Mouse (Mus musculus) frontal cortex, postnatal 14 days (tissue): ENCODE measurements around the gene Ccdc180.

ENCODE experiments used
- DNase-seq, 2 experiments: peaks; one replicate each; pipeline ENCODE4 v3.0.0; 2022; ENCODE audit warnings: low spot score in 2 of 2

Ccdc180 gene

DNA sequence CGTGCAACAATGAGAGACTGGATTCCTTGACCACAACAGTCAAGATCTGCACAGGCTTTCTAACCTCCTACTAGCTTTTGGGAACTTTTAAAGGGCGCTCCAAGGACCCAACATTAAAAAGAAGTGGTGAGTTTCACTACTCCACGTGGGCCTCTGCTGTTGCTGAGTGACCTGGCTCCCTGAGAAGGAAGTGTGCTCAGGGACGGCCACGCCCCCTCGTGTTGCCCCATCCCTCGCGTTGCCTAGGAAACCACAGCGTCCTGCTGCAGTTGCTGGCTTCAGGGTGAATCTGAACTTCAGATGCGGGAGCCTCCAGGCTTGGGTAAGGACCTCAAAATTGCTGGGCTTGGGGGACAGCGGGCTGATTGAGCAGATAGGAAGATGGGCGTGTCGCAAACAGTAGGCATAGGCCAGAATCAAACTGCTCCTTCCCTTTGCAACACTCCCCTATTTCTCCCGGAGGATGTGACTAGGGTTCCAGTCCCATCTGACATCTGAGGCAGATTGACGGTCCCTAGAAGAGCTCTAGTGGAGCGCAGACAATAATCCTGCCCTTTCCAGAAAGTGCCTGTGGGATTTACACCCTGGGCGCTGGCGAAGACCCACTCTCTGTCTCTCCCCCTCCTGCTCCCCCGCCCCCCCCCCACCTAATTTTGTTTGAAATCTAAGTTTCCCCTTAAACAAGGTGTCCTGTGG, at the start of gene Ccdc180:
Gene Ccdc180 (plus strand): TSS at position 238 of the 696 bp plus-strand sequence.
- DNase-seq, result peak; percentile 19 to 22

DNA sequence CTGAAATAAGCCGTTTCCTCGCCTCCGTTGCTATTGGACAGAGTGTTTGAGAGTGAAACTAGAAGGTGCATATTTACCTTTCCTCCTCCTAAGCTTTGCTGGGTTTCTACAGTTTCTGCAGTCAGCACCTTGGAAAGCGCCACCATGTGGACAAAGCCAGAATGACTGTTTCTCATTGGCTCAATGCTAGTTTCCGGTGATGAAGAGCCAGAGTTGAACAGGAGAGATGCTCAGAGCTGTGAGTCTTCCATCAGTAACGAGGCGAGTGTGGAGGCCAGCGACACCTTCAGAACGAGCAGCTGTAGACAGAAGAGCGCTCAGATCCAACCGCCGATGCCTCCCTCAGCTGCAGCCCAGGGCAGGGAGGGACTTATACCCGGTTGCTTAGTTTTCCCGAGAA, 45.7 kb upstream of the Ccdc180 start:
- peak in 1 of 2 experiments; percentile 29 for DNase-seq

DNA sequence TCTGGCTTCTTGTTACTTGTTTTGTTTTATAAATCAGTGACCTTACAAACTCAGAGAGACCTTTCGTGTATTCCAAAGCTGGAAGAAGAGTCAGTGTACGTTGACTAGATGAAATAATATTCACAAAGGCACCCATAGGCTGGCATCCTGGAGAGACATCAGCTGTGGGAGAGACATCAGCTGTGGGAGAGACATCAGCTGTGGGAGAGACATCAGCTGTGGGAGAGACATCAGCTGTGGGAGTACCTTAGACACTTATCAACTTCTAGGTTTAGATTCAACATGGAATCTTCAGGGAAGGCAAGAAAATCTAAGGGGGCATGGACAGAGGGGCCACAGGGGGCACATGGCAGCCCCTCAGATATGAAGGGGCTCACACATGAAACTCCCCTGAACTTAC, 43.8 kb upstream of the Ccdc180 start:
- DNase-seq, result no peak

DNA sequence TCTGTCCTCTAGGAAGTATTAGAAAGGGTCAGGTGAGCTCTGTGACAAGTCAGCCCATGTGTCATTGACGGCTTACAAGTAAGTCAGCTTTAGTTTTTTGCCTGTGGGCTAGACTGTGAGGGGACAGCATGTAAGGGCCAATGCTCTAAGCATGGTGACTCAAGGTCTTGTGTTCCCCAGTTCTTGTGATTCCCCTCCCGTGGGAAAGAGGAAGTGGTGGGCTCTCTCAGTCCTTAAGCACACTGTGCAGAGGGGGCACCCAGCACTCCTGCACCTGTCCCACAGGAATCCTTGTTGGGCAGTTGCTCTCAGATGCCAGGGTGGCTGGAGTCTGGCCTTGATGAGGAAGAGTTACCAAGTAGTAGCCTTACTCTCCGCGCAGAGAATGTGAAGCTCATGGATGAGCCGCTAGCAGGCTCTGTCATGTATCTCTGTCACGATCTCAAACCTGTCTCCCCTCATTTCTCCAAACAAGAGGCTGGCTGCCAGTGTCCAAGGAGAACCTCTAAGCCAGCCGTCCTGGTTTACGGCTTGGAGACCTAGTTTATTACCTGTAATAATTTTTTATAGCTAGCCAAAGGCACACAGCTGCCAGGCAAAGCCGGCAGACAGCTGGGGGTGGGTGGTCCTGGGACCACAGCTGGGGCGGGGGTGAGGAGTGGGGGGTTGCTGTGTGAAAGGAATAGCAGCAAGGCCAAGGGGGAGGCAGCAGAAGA, 41.8 kb upstream of the Ccdc180 start, which contains the start of gene Stra6l:
Gene Stra6l (plus strand): TSS at position 556 of the 716 bp plus-strand sequence.
- no peak for DNase-seq

DNA sequence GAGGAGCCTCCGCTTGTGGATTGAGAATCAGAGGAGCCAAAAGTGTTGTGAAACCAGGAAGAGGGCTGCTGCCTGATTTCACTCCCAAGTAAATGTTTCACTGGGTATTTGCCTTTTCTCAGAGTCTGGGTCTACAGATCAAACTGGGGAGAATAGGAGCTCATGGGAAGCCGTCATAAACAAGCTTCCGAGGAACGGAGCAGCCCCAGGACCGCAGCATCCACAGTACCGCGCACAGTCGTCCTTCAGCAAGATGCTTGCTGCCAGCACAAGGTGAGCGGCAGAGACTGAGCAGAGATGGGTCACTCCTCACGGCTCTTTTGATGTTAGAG, 41.3 kb upstream of the Ccdc180 start:
- no peak for DNase-seq

DNA sequence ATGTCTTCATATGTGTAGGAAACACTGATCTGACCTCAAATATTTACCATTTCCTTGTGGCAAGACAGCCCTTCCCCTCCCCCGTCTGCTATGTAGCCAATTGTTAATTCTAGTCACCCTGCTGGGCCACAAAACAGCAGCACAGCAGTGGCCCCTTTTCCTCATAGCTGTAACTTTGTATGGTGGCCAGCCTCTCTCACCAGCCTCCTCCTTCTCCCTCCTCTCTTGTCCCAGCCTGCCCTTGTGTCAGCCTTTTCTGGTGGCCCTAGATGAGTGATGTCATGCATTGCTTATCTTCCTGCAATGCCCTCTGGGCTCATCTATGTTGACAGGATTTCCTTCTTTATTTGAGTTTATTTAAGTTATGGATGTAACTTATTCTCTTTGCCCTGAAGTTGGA, 40.7 kb upstream of the Ccdc180 start:
- no peak for DNase-seq

DNA sequence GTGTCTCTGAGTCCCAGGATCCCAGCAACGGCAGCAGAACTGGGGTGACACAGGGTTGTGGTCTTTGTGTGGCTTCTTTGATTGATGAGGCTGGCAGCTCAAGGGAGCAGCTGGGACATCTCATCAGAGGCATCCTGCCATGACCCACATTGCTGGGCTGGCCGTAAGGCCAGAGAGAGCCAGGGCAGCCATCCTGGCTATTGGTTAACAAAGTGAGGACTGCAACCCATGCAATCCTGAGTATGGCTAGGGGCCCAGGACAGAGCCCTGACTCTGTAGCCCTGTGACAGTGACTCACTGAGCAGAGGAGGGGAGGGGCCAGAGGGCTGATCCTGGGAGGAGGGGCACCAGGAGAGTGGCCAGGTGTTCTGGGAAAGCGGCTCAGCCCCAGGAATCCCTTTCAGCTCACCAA, 38.5 kb upstream of the Ccdc180 start:
- no peak for DNase-seq

DNA sequence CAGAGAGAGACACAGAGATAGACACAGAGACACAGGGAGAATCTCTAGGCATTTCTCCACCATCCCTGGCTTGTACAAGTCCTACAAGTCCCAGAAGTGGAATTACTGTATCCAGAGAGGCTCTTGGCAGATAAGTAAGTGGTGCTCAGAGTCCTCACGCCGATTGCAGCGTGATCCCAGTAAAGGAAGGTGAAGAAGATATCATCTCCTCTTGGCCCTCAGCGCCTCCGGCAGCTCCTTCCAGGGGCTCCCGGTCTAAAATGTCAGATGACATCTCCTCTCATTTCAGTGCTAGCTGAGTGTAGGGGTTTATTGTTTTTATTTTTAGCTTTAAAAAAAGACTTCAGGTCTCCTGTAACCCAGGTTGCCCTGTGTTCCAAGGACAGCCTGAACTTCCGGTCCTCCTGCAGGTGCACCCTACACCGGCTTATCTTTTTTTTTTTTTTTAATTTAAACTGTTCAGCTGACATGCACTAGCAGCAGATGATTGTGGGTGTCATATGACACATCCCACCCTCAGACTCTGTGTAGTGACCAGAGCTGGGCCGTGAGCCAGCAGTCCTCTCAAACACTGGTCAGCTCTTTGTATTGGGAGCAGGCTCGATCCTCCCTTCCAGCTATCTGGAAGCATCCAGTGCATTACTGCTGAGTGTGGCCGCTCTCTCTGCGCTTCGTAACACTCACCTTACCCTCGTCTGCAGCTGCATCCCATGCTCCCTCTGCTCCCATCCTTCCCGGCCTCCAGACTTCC, 36.4 kb upstream of the Ccdc180 start:
- DNase-seq, result no peak

DNA sequence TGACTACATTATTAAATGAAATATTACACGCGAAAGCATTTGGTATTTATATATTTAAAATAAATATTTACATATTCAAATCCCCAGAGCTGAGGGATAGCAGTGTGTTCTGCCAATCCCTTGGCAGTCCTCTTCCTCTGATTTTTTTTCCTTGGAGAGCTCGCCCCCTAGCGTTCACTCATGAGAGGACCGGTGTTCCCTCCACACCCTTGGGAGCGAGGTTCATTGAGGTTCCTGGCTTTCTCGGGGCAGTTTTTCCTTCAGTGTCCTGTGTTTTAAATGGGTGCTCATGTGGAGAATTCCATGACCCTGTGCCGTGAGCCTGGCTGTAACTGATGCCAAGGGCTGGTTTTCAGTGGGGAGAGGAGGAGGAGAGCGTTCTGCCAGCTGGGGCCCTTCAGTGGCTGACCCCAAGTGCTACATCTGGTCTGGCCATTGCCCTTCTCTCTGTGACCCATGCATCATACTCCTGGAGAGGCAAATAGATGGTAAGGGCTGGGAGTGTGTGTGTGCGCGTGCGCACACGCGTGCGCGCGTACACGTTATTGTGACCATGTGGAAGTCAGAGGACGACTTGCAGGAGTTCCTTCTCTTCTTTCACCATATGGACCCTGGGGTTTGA, 34.2 kb upstream of the Ccdc180 start:
- DNase-seq, result peak; percentile 19 to 77

DNA sequence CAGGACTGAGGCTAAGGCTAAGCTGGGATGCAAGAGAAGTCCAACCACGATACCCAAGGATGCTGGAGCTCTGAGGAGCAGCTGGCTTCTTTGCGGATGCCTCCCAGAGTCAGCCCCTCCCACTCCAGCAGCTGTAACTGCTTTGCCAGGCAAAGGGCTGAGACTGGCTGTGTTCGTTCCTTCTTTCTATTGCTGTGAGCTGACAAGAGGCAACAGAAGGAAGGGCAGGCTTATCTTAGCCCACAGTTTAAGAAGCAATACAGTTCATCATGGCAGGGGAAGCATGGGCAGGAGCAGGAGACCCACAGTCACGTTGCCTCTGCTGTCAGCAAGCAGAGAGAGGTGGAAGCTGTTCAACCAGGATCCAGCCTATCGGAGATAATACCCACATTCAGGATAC, 28.9 kb upstream of the Ccdc180 start:
- DNase-seq, result no peak

DNA sequence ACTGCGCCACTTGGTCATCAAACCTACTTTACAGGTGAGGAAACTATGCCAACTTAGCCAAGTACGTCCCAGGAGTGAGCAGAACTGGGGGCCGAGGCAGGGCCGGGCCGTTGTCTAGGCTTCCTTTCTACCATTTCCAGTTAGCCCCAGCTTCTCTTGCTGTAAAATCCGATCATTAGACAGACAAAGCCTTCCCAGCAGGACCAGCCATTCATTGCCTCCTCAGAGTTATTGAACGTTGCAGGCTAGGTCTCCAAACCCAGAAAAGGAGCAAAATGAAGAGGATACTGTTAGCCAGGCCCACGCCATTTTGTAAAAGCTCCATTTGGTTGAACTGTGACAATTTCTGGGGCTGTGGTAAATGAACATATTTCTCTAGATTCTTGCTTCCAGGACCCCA, 22.7 kb upstream of the Ccdc180 start:
- no peak for DNase-seq

DNA sequence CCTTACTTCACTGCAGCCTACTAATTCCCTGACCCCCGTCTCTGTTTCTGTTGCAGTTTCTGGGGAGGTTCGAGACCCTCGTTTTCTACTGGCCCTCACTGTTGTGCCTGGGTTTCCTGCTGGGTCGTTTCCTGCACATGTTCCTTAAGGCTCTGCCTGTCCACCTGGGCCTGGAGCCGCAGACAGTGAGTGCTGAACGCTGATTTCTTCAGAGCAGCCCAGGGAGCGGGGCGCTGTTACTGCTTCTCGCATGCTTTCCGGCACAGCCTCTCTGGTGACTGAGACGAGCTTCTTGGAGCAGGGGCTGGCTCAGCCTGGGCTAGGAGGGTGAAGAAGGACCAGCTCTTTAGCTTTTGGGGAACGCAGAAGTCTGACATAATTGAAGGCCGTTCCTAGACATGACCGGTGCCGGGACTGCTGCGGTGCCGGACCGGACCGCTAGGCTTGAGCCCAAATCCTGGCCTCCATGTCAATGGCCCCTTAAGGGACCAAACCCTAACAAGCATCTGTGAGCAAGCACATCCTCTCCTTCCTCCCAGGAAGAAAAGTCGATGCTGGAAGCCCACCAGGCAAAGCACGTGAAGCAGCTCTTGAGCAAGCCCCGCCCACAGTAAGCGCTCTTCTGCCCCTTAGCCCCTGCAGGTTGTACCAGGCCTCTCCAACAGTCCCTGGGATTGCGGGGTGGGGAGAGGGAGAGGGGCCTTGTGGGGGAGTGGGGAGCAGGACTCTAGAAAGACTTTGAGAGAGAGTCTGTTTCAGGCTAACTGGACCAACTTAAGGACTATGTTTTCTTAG, 20.9 kb upstream of the Ccdc180 start:
- no peak for DNase-seq

DNA sequence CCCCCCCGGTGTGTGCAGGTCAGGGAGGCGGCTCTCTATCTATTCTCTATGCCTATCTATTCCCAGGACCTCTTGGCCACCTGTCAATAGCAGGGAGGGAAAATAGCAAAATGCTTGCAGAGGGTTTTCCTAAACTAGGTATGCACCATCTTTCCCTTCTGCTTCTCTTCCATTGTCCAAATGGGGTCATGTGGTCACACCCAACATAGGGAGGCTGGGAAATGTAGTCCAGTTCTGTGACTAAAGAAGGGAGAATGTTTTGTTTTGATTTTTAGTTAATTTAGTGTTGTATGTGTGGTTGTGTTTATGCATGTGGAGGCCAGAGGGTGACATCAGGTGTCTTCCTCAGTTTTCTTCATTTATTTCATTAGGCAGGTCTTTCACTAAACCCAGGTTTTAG, 18.0 kb upstream of the Ccdc180 start:
- no peak for DNase-seq

DNA sequence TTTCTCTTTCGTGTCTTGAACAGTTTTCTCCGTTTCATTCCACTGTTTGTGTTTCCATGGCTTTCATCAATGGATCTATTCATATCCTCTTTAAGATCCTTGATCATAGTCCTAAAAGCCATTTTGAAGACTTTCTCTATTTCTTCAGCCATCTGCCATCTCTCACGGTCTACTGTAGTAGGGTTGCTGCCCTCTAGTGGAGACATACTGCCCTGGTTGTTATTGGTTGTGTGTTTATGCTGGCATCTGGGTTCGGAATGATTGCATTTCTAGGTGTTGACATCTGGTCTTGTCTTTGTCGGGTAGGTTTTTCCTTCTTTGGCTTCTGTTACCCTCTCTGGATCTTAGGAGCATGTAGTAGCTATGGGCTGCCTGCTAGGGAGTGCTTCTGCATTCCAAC, 11.2 kb upstream of the Ccdc180 start:
- peak in 1 of 2 experiments; percentile 24 for DNase-seq

DNA sequence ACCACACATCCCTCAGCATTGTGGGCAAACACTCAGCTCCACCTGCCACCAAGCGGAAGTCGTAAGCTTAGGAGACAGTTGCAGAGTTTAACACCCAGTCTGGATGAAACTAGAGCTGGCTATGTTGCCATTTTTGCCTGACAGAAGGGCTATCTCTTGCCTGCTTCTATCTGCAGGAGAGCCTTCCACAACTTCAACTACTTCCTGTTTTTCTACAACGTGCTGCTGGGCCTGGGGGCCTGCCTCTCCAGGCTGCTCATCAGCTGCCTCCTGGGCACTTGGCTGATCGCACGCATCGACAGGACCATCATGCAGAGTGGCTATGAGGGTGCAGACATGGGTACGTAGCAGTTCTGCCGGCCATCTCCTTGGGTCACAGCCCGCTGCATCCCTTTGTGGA, 7.6 kb upstream of the Ccdc180 start:
- no peak for DNase-seq

DNA sequence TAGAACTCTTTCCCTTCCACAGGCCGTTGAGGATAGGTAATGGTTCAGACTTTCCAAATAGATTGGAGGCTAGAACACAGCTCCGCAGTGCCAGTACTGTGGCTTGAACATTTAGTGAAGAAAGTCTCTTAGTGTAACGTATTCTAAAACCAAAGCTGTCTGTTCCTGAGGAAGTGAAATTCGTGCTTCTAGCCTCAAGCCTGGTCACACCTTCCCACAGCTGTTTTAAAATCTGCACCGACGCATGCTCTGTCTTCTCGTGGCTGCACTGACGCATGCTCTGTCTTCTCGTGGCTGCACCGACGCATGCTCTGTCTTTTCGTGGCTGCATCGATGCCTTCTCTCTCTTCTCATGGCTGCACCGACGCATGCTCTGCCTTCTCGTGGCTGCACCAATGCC, 6.9 kb upstream of the Ccdc180 start:
- no peak for DNase-seq

DNA sequence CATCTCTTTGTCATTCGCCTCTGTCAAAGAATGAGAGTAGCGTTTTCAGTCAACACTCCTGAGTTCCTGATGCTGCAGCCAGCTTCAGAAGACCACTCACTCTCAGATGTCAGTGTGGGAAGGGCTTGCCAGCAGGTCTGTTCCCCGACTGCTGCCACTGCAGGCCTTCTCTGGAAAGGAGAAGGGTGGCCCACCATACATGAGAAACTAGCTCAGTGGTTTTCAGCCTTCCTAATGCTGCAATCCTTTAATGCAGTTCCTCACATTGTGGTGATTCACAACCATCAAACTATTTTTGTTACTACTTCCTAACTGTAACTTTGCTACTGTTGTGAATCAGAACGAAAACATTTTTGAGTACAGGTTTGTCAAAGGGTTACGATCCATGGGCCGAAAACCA, 616 bp upstream of the Ccdc180 start:
- no peak for DNase-seq

DNA sequence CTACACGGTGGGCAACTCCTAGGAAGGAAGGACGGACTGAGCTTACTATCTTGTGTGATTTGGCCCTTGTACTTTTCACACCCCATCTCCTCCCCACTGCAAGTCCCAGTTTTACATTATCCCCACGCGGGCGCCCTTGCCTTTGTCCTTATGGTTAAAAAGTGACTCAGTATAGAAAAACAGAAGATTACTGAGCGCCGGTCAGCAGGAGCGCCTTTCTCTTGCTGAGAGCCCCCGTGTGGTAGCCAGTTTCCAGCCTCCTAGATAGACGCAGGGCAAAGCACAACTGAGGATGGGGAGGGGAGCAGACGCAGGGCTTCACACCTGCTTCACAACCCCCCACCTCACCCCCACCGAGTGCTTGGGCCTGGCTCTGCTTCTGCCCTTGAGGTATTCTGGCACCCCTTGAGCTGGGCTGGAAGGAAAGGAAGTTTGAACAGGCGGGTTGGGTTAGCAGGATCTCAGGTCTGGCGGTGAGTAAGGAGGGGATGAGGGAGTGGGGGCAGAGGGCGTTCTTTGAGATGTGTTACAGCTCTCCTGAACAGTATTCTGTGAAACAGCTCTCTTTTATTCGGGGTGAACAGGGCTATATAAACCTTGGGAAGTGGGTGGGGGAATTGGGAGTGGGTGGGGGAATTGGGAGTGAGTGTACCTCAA, 6.5 kb downstream of the Ccdc180 start:
- DNase-seq, result no peak

DNA sequence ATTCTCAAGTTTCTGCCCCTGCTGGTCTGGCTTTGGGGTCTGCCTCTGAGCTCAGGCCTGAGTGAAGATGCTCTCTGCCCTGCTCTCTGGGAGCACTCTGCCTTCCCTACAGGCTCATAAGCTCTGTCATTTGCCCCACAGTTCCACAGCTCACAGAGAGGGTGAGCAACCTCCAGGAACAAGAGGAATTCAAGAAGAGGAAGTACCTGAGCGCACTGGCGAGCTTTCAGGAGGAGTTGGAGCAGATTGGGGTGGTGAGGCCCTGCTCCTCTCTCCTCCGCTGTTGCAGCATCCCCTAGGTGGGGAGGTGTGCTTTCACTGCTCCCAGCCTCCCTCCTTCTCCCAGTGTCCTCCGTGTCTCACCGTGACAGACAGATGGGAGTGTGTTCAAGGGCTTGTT, 8.3 kb downstream of the Ccdc180 start:
- DNase-seq, result no peak

DNA sequence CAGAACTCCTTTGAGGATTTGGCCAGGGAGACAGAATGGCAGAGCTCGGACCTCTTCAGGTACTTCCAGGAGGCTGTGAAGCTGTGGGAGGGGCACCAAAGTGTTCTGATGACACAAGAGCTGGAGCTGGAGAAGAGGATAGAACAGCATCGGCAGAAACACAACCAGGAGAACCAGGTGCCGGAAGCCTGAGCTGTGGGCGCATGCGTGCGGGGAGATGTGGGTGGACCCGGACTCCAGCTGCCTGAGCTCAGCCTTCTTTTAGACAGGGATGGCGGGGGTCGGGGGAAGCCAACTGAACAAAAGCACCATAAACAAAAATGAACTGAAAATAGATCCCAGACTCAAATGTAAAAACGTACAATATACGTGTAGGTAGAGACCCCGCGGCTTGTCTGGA, 19.2 kb downstream of the Ccdc180 start:
- peak in 1 of 2 experiments; percentile 5 for DNase-seq

DNA sequence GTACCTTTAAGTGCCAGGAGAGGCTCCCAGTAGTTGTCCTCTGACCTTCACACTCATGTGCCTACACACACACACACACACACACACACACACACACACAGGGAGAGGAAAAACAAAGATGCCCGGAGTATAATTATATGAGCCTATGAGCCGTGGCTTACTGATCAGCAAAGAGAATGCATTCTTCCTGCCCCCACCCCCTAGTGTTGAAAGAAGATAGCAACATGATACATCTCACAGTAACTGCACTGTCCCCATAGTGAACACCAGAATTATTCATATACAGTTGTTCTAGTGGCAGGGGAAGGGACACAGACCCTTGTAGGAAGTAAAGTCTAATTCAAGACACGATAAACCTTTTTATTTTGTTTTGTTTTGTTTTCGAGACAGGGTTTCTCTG, 19.8 kb downstream of the Ccdc180 start:
- no peak for DNase-seq
